ENCODE assay signal across 8 mouse cellular contexts in genomic region chr5:52516072-52516476, GRCm38 (mm10). TPM values are rescaled to one million over a fixed set of nuclear protein-coding genes. Genes with fewer than 3 reads are reported as not detected.
A peak's percentile ranks its signal among the peaks of the same experiment; 100 is the strongest.
DNase-seq lines count a peak whose midpoint lies in the region; ATAC-seq and TF ChIP-seq lines count a peak whose summit lies in the region.

No protein-coding gene starts in this region.

- H3K27me3 ChIP-seq in kidney, embryonic 16.5 days (ENCODE audit: insufficient read depth, low read length): 0 out of 2 replicates have a peak, but pooled peaks cover 5% of the 10 kb centered on the region
- H3K27me3 ChIP-seq in limb, embryonic 11.5 days (ENCODE audit: control insufficient read depth, insufficient read depth, low read length): peaks cover 6% of the 10 kb centered on the region

- H3K4me2 ChIP-seq in kidney, embryonic 16.5 days (replicated peaks; ENCODE audit: low read depth, low read length): peak overlapping the region; percentile 54
- peak overlapping the region; percentile 32 for H3K4me2 ChIP-seq in limb, embryonic 11.5 days (ENCODE audit: low read depth, severe bottlenecking)

- H3K4me1 ChIP-seq in kidney, embryonic 16.5 days (ENCODE audit: insufficient read depth, low read length): 0 out of 2 replicates have a peak, but pooled peaks cover 4% of the 10 kb centered on the region
- H3K4me1 ChIP-seq in limb, embryonic 11.5 days (ENCODE audit: control insufficient read depth, insufficient read depth, low read length): 0 out of 2 replicates have a peak, but pooled peaks cover 3% of the 10 kb centered on the region
- H3K4me1 ChIP-seq in olfactory bulb, adult 2 months (ENCODE audit: control insufficient read depth, insufficient read depth, low read length): peaks cover 11% of the 10 kb centered on the region

- peaks cover 4% of the 10 kb centered on the region for H3K9me3 ChIP-seq in kidney, embryonic 16.5 days (ENCODE audit: low read length)
- H3K9me3 ChIP-seq in limb, embryonic 11.5 days (ENCODE audit: control insufficient read depth, low read length): no peaks in the 10 kb centered on the region

- no peak for TF ChIP-seq POLR2A in olfactory bulb, adult 2 months (IDR thresholded peaks at IDR 0.05; ENCODE audit: insufficient read depth, low read depth, low read length)

- 18% methylated on average over 21 of the region's 21 CpGs for WGBS in kidney, embryonic 16.5 days
- 15% methylated on average over 21 of the region's 21 CpGs for WGBS in limb, embryonic 11.5 days
- 6% methylated on average over 21 of the region's 21 CpGs for WGBS in olfactory bulb, adult 2 months

- no peak for TF ChIP-seq CTCF in olfactory bulb, adult 2 months (IDR thresholded peaks at IDR 0.05; ENCODE audit: insufficient read depth, low read depth, low read length)

- no peak overlapping the region for H3K27ac ChIP-seq in kidney, embryonic 16.5 days (ENCODE audit: low read length)
- no peak overlapping the region for H3K27ac ChIP-seq in limb, embryonic 11.5 days (replicated peaks; ENCODE audit: low read depth, low read length)
- peak overlapping the region; percentile 41; the same call in 1 of the 2 replicates for H3K27ac ChIP-seq in olfactory bulb, adult 2 months (ENCODE audit: insufficient read depth, low read depth, low read length)

- peak overlapping the region; percentile 29 for H3K4me3 ChIP-seq in kidney, embryonic 16.5 days (ENCODE audit: low read length)
- H3K4me3 ChIP-seq in limb, embryonic 11.5 days (ENCODE audit: low read depth, low read length): no peak overlapping the region
- peak overlapping the region; percentile 26 for H3K4me3 ChIP-seq in olfactory bulb, adult 2 months (ENCODE audit: insufficient read depth, low read depth, low read length)

- DNase-seq in kidney, postnatal 10 days: no peak
- peak; percentile 62 to 67 for DNase-seq in cerebellum, postnatal 10 days
- DNase-seq in frontal cortex, postnatal 10 days (ENCODE audit: low spot score in 2 of 2): peak; percentile 22 to 32
- peak; percentile 32 for DNase-seq in limb, embryonic 11.5 days (ENCODE audit: low spot score)
- no peak for DNase-seq in adrenal gland, postnatal 10 days
- no peak for DNase-seq in thymus, postnatal 0 days (ENCODE audit: low spot score)

- H3K9ac ChIP-seq in kidney, embryonic 16.5 days (replicated peaks; ENCODE audit: low read length): no peak overlapping the region
- no peak overlapping the region for H3K9ac ChIP-seq in limb, embryonic 11.5 days (ENCODE audit: low read length)

- no peak for ATAC-seq in kidney, embryonic 16.5 days (ENCODE audit: low FRiP score, low TSS enrichment)
- no peak for ATAC-seq in limb, embryonic 11.5 days (ENCODE audit: insufficient number of reproducible peaks, low FRiP score, low TSS enrichment, low read depth)

- H3K36me3 ChIP-seq in kidney, embryonic 16.5 days (ENCODE audit: insufficient read depth, low read length): no peaks in the 10 kb centered on the region
- no peaks in the 10 kb centered on the region for H3K36me3 ChIP-seq in limb, embryonic 11.5 days (ENCODE audit: control insufficient read depth, insufficient read depth, low read length)

RNA-seq across cellular contexts. Expression of gene Ccdc149, which starts 44.8 kb away (rescaled TPM):
- polyA plus RNA-seq in kidney, embryonic 16.5 days (2015; fragmentation: Nextera tagmentation; extraction: Ambion mirVana): 3.4 and 3.5 TPM in 2 replicates
- polyA plus RNA-seq in limb, embryonic 11.5 days (2014; fragmentation: Nextera tagmentation; extraction: Ambion mirVana): 0.68 and 0.98 TPM in 2 replicates
- polyA plus RNA-seq in olfactory bulb, adult 2 months (2012; ENCODE audit: insufficient read depth, insufficient read length, low replicate concordance, missing spikeins): not detected in 2 replicates
- total RNA-seq in adrenal gland, postnatal 10 days (2021): 1 to 10 TPM; 5.4 to 5.9 TPM
- polyA plus RNA-seq in thymus, postnatal 0 days (2015; fragmentation: Nextera tagmentation; extraction: Ambion mirVana): 0.26 and 0.42 TPM in 2 replicates

RNA-seq across cellular contexts. Expression of gene Lgi2, which starts 50.2 kb away (rescaled TPM):
- polyA plus RNA-seq in kidney, embryonic 16.5 days (2015; fragmentation: Nextera tagmentation; extraction: Ambion mirVana): 2.5 and 2.9 TPM in 2 replicates
- polyA plus RNA-seq in limb, embryonic 11.5 days (2014; fragmentation: Nextera tagmentation; extraction: Ambion mirVana): 0.79 and 1.2 TPM in 2 replicates
- not detected in 2 replicates for polyA plus RNA-seq in olfactory bulb, adult 2 months (2012; ENCODE audit: insufficient read depth, insufficient read length, low replicate concordance, missing spikeins)
- 1 to 10 TPM; 2.2 to 3.0 TPM for total RNA-seq in adrenal gland, postnatal 10 days (2021)
- 2.4 TPM in 2 replicates for polyA plus RNA-seq in thymus, postnatal 0 days (2015; fragmentation: Nextera tagmentation; extraction: Ambion mirVana)

Comparison
In these comparisons a context has a peak if more than half of its experiments do, and no peak if none do; other contexts are left out.
1. DNase-seq: peak in cerebellum, postnatal 10 days (2 of 2), frontal cortex, postnatal 10 days (2 of 2) and limb, embryonic 11.5 days (single experiment); none in kidney, postnatal 10 days (single experiment), adrenal gland, postnatal 10 days (single experiment) and thymus, postnatal 0 days (single experiment).